Mouse (Mus musculus) cerebellum, adult 2 months (tissue): Measurements from ENCODE around the gene Ube3b.

Source experiments
- CTCF ChIP-seq: fragments of 200-500 bp; IDR thresholded peaks from 2 replicates; pipeline ENCODE4 v1.5.1; 2011; ENCODE audit warnings: low read depth, mild to moderate bottlenecking, control low read depth, low read length, moderate library complexity, borderline replicate concordance; ENCODE audit not compliant: insufficient read depth
- POLR2A ChIP-seq: fragments of 200-500 bp; IDR thresholded peaks from 2 replicates; pipeline ENCODE4 v1.6.1; 2011; ENCODE audit warnings: low read length, control low read depth, borderline replicate concordance; ENCODE audit not compliant: insufficient read depth

DNA sequence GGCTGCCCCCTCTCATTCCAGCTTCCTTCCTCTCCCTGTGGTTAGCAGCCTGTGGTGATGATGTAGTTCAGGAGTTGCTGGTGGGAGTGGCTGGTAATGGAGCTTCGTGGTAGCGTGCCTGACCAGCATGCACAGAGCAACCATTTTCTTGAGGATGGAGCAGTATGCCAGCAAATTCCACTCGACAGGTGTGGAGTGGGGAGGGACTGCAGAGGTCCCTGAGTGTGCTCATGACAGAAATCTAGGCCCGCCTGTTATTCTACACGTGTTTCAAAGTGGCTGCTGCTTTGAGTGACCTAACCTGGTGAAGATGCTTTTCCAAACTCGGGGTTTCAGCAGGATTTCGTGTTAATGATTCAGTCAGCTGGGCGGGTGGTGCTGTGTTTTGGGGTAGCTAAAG, 4.0 kb downstream of the Ube3b start:
- TF ChIP-seq CTCF (no peak), POLR2A (no peak)
